Mouse (Mus musculus) E14TG2a.4 (cell line): ENCODE measurements at regions not wholly inside any gene's neighbourhood (a gene's known extent, or its start where the extent isn't known, plus 50 kb on each side); places are given as distances from the start of the nearest gene placed in this dataset.

ENCODE experiments used
- H3K27me3 ChIP-seq: 2 replicates; pipeline ENCODE4 v1.6.1; 2014; ENCODE audit warnings: low read length, control low read depth; ENCODE audit not compliant: insufficient read depth
- H3K36me3 ChIP-seq: 2 replicates; pipeline ENCODE4 v1.6.1; 2014; ENCODE audit warnings: low read length, control low read depth; ENCODE audit not compliant: insufficient read depth
- H3K4me1 ChIP-seq: replicated peaks from 2 replicates; pipeline ENCODE4 v1.6.1; 2014; ENCODE audit warnings: low read depth, low read length, control low read depth
- H3K4me3 ChIP-seq: replicated peaks from 2 replicates; pipeline ENCODE4 v1.5.1; 2014; ENCODE audit warnings: mild to moderate bottlenecking, low read length
- H3K9me3 ChIP-seq: 2 replicates; pipeline ENCODE4 v1.6.1; 2014; ENCODE audit warnings: low read length, control low read depth
- CTCF ChIP-seq: conservative IDR thresholded peaks from 2 replicates; pipeline ENCODE4 v1.5.1; 2014; ENCODE audit warnings: low read length
- NANOG ChIP-seq: IDR thresholded peaks from 2 replicates; pipeline ENCODE4 v1.6.1; 2014; ENCODE audit warnings: borderline replicate concordance, low read length, mixed read lengths
- POU5F1 ChIP-seq: IDR thresholded peaks from 2 replicates; pipeline ENCODE4 v1.6.1; 2014; ENCODE audit warnings: low read length, borderline replicate concordance

DNA sequence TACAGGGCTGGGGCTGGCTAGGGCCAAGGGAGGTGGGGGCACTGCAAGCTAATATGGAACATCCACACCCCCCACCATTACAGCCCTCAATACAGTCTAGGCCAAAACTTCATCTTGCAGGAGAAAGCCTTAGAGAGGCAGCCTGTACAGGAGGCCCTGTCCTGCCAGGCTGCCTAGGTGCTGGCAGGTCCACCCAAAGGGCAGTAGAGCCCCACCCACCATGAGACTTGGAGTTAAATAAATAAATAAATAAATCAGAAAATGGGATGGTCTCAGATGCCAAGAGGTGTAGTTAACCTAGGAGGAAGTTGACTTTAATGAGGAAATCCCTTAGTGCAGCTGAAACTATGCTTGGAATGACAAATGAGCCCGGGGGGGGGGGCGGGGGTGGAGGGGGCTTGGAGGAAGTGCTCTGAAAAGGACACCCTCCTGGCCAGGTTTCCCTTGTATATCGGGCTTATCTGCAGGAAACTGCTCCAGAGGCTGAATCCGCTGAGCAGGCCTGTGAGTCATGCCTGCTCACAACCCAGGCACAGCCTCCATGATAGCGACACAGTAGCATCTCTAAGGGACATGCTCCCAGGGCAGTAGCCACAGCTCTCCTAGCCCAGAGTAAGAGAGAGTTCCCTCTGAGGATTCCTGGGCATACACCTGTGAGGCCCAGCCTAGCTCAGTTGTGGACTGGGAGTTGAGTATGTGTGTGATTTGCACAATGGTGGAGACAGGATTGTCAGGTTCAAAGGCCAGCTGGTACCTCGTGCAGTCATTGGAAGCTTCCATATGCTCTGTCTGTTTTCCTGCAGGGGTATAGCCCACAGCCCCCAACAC, 85.7 kb upstream of the Ccnd1 start:
- no peak for TF ChIP-seq CTCF
- TF ChIP-seq NANOG, result no peak
- TF ChIP-seq POU5F1, result no peak
- Histone ChIP-seq H3K4me3 (no peak overlapping the region), H3K9me3 (no peaks in the 10 kb centered on the region)

GRCm38 (mm10) chr7:145024651-145025050, 84.9 kb upstream of the Ccnd1 start:
- no peak overlapping the region for H3K4me3 ChIP-seq
- no peaks in the 10 kb centered on the region for H3K36me3 ChIP-seq
- peaks cover 31% of the 10 kb centered on the region for H3K27me3 ChIP-seq
- no peaks in the 10 kb centered on the region for H3K9me3 ChIP-seq
- TF ChIP-seq CTCF (no peak), POU5F1 (no peak), NANOG (no peak)
- H3K4me1 ChIP-seq, result peaks cover 19% of the 10 kb centered on the region

More for the DNA sequence above, 85.7 kb upstream of the Ccnd1 start:
- no peaks in the 10 kb centered on the region for H3K36me3 ChIP-seq
- peaks cover 27% of the 10 kb centered on the region for H3K4me1 ChIP-seq
- peaks cover 38% of the 10 kb centered on the region for H3K27me3 ChIP-seq

GRCm38 (mm10) chr7:145019137-145019536, 79.4 kb upstream of the Ccnd1 start:
- H3K36me3 ChIP-seq, result no peaks in the 10 kb centered on the region
- peaks cover 43% of the 10 kb centered on the region for H3K27me3 ChIP-seq
- H3K4me1 ChIP-seq, result peaks cover 6% of the 10 kb centered on the region; the same call in 1 of the 2 replicates
- H3K9me3 ChIP-seq, result no peaks in the 10 kb centered on the region
- no peak overlapping the region for H3K4me3 ChIP-seq
- TF ChIP-seq NANOG (no peak), CTCF (no peak), POU5F1 (no peak)

DNA sequence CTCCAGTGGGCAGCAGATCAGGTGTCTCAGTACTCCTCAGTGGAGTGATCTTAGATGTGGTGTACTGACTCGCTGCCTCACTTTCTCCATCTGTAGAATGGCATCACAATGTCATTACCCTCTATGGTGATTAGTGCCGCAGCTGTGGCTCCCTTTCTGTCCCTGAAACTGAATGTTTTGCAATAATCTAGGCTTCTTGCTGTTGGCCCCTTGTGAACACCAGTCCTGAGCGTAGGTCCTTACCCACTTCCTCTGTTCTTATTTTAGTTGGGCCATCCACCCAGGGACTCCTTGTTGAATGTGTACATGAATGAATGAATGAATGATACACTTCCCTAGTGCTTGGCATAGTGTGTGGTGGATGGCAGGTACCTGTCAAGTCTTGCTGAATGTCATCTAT, 78.4 kb upstream of the Ccnd1 start:
- H3K27me3 ChIP-seq, result peaks cover 41% of the 10 kb centered on the region
- TF ChIP-seq NANOG (no peak), CTCF (no peak), POU5F1 (no peak)
- H3K4me1 ChIP-seq, result peaks cover 6% of the 10 kb centered on the region; the same call in 1 of the 2 replicates
- no peaks in the 10 kb centered on the region for H3K9me3 ChIP-seq
- no peaks in the 10 kb centered on the region for H3K36me3 ChIP-seq
- no peak overlapping the region for H3K4me3 ChIP-seq

DNA sequence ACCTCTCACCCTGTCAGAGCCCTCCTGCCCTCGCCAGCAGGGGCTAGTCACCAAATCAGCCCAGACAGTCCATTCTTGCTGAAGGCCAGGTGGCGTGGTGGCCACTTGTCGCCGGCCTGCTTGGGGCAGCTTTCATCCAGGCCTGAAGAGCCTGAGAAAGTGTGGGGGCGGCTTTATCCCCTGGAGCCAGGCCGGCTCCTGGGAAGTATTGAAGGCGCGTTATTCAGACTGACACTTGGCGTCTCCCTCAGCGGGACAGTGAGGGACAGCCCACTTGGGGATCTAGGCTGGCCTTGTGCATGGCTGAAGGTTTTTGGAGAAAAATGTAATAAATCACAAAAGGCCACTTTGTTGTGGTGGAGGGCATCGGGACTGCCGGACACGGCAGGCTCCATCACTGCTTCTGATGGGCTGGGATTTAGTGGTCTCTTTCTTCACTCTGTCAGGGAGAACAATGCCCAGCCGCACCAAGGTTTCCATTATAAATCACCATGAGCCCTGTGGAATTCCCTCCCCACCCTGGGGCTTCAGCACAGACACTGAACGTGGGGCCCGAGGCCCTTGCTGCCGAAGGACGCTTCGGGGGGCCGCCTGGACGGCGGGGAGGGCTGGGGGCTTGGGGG, 75.8 kb upstream of the Ccnd1 start:
- H3K4me3 ChIP-seq, result no peak overlapping the region
- peaks cover 8% of the 10 kb centered on the region for H3K4me1 ChIP-seq
- TF ChIP-seq CTCF (no peak), POU5F1 (no peak), NANOG (no peak)
- H3K36me3 ChIP-seq, result no peaks in the 10 kb centered on the region
- peaks cover 55% of the 10 kb centered on the region for H3K27me3 ChIP-seq
- H3K9me3 ChIP-seq, result no peaks in the 10 kb centered on the region

DNA sequence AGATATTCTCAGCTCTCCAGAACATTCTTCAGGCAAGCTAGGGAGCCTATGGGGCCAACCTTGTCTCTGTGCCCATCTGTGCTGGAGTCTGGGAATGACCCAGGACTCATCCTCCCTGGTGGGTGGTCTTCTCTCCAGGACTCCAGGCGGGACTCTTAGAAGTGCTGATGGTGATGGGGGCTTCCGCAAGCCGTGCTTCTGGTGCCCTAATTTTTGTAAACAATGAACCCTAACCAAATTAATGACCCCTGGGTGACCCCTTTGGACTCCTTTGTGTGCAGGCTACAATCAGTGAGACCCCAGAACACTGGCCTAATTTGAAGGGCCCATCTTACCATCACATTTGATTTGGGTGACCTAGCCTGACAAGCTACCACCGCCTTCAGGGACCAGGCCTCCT, 71.0 kb upstream of the Ccnd1 start:
- H3K4me1 ChIP-seq, result peaks cover 21% of the 10 kb centered on the region
- H3K9me3 ChIP-seq, result no peaks in the 10 kb centered on the region
- H3K36me3 ChIP-seq, result no peaks in the 10 kb centered on the region
- no peak overlapping the region for H3K4me3 ChIP-seq
- peaks cover 43% of the 10 kb centered on the region for H3K27me3 ChIP-seq
- TF ChIP-seq NANOG (no peak), POU5F1 (no peak), CTCF (no peak)

GRCm38 (mm10) chr7:145010004-145010403, 70.3 kb upstream of the Ccnd1 start:
- no peak overlapping the region for H3K4me3 ChIP-seq
- peaks cover 39% of the 10 kb centered on the region for H3K27me3 ChIP-seq
- H3K36me3 ChIP-seq, result no peaks in the 10 kb centered on the region
- TF ChIP-seq NANOG (no peak), CTCF (no peak), POU5F1 (no peak)
- peaks cover 21% of the 10 kb centered on the region for H3K4me1 ChIP-seq
- H3K9me3 ChIP-seq, result no peaks in the 10 kb centered on the region

DNA sequence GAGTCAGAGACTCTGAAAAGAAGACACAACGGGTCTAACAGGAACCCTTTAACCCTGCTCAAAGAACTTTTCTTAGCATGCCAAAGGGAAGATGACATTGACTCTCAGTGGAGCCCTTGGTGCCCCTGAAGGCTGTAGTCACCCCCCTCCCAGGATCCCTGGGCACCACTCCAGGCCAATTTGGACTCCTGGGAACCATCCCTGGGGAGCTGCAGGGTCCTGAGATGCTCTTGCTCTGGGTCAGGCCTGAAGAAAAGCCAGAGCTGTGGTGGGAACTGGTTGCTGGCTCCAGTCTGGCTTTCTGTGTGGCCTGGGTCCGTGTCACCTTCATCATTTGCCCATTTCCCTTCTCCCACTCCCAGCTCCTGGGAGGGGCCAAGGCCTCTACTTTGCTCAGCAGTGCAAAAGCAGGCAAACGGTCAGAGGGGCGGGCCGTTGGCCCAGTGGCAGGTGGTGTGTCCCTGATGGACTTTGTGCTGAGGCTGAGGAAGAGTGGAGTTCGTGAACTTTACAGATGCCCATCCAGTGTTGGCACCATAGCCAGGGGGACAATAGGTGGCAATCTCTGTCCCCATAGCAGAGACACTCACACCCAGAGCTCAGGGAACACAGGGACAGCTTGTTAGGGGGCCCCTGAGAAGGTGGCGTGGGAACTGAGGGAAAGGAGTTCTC, 69.1 kb upstream of the Ccnd1 start:
- H3K4me3 ChIP-seq, result no peak overlapping the region
- no peak for TF ChIP-seq CTCF
- TF ChIP-seq NANOG, result no peak
- no peak for TF ChIP-seq POU5F1
- peaks cover 21% of the 10 kb centered on the region for H3K4me1 ChIP-seq
- H3K27me3 ChIP-seq, result peaks cover 31% of the 10 kb centered on the region
- H3K36me3 ChIP-seq, result no peaks in the 10 kb centered on the region
- H3K9me3 ChIP-seq, result no peaks in the 10 kb centered on the region
